Mouse (Mus musculus) CD4-positive naive resting alpha-beta T cell, adult 76 days (primary cell): ENCODE results near the gene Prg4. TPM values are rescaled to one million over a fixed set of nuclear protein-coding genes. Genes with fewer than 3 reads are reported as not detected.

ENCODE experiments used
- total RNA-seq: library from RNA; stranded (reverse); gene quantifications from one replicate; pipeline ENCODE4 v1.2.4, GENCODE M21; 2023

Gene Prg4
- 4.8 TPM for total RNA-seq

DNA sequence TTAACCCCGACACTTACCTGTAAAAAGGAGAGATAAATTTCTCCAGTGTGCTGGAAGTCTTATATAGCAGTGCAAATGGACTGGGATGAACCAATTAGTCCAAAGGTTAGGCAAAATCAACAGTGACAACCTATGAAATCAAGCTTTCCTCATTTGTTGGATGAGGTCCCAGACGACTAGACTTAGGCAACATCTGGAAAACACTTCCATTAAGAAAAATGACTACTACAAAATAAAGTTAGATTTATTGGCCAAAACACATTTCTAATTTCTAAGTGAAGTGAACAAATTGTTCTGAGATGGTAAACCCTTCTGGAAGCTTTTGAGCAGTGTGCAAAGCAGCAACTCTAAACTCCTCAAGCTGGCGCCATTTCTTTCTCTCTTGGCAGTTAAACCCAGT lies at the start of gene Prg4:
TSS of gene Prg4 (minus strand) at position 34 of the 400 bp plus-strand sequence.

Other genes with a start within 250 kb of the Prg4 start
- gene Pdc, start 146.7 kb downstream of the Prg4 start, total RNA-seq: not detected
- gene Tpr, start 73.3 kb downstream of the Prg4 start, total RNA-seq: 414 TPM
- gene Odr4, start 73.1 kb downstream of the Prg4 start, total RNA-seq: 23.7 TPM